Mouse (Mus musculus) liver, embryonic 16.5 days (tissue): ENCODE measurements around the gene Mrpl22. TPM values are rescaled to one million over a fixed set of nuclear protein-coding genes. Genes with fewer than 3 reads are reported as not detected.
"Not testable (repeated sequence)": the region's sequence is repeated elsewhere in the genome, so short reads cannot be mapped to it uniquely, and the experiment has no call there.

Experiments used
- ATAC-seq: fragments of 200-750 bp; cut with Nextera tagmentation; 2 replicates; pipeline ENCODE4 v1.8.0; 2017; ENCODE audit warnings: low read depth, mild to moderate bottlenecking, moderate number of reproducible peaks, moderate library complexity
- H3K27ac ChIP-seq: fragments of 300-500 bp; sonication (generic); 2 replicates; pipeline ENCODE4 v1.5.1; 2014; ENCODE audit warnings: mild to moderate bottlenecking, low read length
- H3K27me3 ChIP-seq: fragments of 300-500 bp; sonication (generic); 2 replicates; pipeline ENCODE4 v1.6.1; 2014; ENCODE audit warnings: low read depth, low read length, mixed read lengths; ENCODE audit not compliant: control insufficient read depth, insufficient read depth
- H3K36me3 ChIP-seq: fragments of 300-500 bp; sonication (generic); 2 replicates; pipeline ENCODE4 v1.6.1; 2014; ENCODE audit warnings: mild to moderate bottlenecking; ENCODE audit not compliant: control insufficient read depth, insufficient read depth
- H3K4me1 ChIP-seq: fragments of 300-500 bp; sonication (generic); 2 replicates; pipeline ENCODE4 v1.6.1; 2014; ENCODE audit warnings: low read depth, low read length, mixed read lengths; ENCODE audit not compliant: control insufficient read depth
- H3K4me2 ChIP-seq: fragments of 300-500 bp; sonication (generic); 2 replicates; pipeline ENCODE4 v1.6.1; 2014; ENCODE audit warnings: low read depth, low read length, mixed read lengths
- H3K4me3 ChIP-seq: fragments of 300-500 bp; sonication (generic); 2 replicates; pipeline ENCODE4 v1.5.1; 2014; ENCODE audit warnings: low read depth, mild to moderate bottlenecking, low read length
- H3K9ac ChIP-seq: fragments of 300-500 bp; sonication (generic); 2 replicates; pipeline ENCODE4 v1.6.1; 2014; ENCODE audit warnings: low read depth, low read length
- H3K9me3 ChIP-seq: fragments of 300-500 bp; sonication (generic); replicated peaks from 2 replicates; pipeline ENCODE4 v1.6.1; 2016; ENCODE audit warnings: low read length; ENCODE audit not compliant: control insufficient read depth
- WGBS: fragments of 180-500 bp; shearing (Covaris S2); extraction: QIAGEN DNeasy Blood & Tissue Kit; methylation state at CpG from one replicate; pipeline ENCODE4 v1.1.7; 2014; ENCODE audit not compliant: insufficient replicate concordance; 5-methylcytosine and 5-hydroxymethylcytosine counted together
- polyA plus RNA-seq: library from polyadenylated mRNA; unstranded; fragments of >200 nt; fragmentation: Nextera tagmentation; extraction: Ambion mirVana; gene quantifications from 2 replicates; pipeline ENCODE4 v1.2.1, GENCODE M21; 2015

The Mrpl22 gene
- polyA plus RNA-seq, 1 experiment from 2014 or later = 74.9 TPM

DNA sequence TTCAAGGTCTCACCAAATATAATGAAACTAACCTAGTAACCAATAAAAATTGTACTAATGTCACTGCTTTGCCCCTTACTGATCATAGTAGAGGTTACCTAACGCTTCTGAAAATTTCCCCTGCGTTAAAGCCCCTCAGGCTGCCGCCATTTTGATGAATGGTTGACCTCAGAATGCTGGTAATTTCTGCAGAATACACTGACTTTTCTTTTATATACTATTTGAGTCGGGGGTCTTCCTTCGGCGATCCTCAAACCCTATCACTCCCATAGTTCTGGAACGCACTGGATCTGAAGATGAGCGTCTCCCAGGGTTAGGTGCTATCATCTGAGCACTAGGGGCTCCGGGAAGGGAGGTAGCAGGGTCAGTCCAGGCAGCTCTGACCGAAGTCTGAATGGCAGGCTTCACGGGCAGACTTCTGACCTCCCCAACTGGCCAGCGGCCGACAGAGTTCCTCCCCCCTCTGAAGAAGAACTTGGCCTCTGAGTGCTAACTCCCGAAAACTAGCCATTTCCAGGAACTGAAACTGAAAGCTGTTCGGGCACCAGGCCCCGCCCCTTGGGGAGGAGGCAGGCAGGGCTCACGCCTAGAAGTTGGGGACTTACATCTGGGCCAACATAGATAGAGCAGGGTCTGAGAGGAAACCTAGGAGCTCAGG lies 43.1 kb downstream of the Mrpl22 start:
- Histone ChIP-seq H3K4me2 (peak overlapping the region; percentile 67), H3K36me3 (no peaks in the 10 kb centered on the region), H3K4me3 (peak overlapping the region; percentile 76), H3K27me3 (no peaks in the 10 kb centered on the region), H3K9me3 (no peaks in the 10 kb centered on the region), H3K4me1 (peaks cover 26% of the 10 kb centered on the region), H3K27ac (peak overlapping the region; percentile 87), H3K9ac (peak overlapping the region; percentile 79)
- WGBS = 16% methylated on average over 17 of the region's 17 CpGs
- ATAC-seq = peak; percentile 93

DNA sequence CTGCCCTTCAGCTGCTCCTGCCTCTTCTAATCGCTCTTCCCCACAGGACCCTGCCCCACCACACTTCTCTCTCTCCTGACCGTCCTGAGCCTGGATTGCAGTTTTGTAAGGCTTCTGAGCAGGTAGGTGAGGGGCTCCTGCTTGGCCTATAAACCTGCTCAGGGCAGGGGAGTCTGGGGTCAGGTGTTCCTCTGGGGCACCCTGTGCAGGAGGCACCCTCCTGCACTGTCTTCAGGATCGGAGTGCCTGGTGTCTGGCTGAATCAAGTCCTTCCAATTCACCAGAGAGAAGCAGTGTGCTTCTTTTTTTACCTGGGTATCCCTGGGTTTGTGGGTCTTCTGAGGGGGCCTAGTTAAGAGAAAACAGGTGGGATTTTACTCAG lies 43.6 kb downstream of the Mrpl22 start:
- not testable (repeated sequence) for ATAC-seq, H3K9me3 ChIP-seq, H3K27me3 ChIP-seq, H3K36me3 ChIP-seq
- Histone ChIP-seq H3K4me1 (peaks cover 26% of the 10 kb centered on the region), H3K27ac (peak overlapping the region; percentile 40; the same call in 1 of the 2 replicates), H3K4me3 (peak overlapping the region; percentile 76), H3K9ac (peak overlapping the region; percentile 43; the same call in 1 of the 2 replicates), H3K4me2 (peak overlapping the region; percentile 67)
- 4% methylated on average over 2 of the region's 3 CpGs for WGBS

DNA sequence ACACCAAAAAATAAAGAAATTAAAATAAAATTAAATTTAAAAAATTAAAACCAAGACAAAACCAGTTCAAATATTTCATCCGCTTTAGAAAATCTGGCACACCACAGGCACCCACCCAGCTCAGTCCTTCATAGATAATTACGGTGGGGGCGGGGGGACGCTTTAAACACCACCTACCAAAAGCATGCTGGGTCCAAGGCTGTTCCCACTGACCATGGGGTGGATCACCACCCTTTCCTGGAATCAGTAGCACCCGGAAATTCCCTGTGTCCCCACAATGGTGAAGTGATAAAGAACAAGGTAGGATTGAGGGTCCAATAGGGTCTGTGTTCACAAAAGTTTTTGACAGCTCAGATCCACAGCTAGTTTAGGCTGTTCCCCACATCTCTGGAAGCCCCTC lies 44.4 kb downstream of the Mrpl22 start:
- peaks cover 25% of the 10 kb centered on the region for H3K4me1 ChIP-seq
- ATAC-seq = no peak
- H3K9me3 ChIP-seq = no peaks in the 10 kb centered on the region
- H3K4me2 ChIP-seq = peak overlapping the region; percentile 67
- H3K27me3 ChIP-seq = no peaks in the 10 kb centered on the region
- peak overlapping the region; percentile 33; the same call in 1 of the 2 replicates for H3K4me3 ChIP-seq
- peak overlapping the region; percentile 8; the same call in 1 of the 2 replicates for H3K9ac ChIP-seq
- WGBS = 63% methylated on average over 5 of the region's 5 CpGs
- no peaks in the 10 kb centered on the region for H3K36me3 ChIP-seq
- H3K27ac ChIP-seq = no peak overlapping the region

DNA sequence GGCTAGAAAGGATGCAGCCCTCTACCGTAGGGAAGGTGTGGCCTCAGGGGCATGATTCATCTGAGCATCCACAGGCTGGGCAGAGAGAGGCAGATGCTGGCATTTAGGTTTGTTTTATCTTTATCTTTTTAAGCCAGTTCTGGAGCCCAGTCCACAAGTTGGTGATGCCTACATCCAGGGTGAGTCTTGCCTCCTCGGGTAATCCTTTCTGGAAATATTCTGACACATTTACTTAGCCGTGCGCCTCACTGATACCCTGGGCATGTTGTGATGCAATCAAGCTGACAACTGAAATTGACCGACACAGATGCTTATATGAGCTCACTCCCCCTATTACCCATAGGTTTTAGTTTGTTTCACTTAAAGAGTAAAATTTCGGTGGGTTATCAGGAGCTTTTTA lies 45.4 kb downstream of the Mrpl22 start:
- peaks cover 15% of the 10 kb centered on the region for H3K4me1 ChIP-seq
- H3K36me3 ChIP-seq = no peaks in the 10 kb centered on the region
- 66% methylated on average over 6 of the region's 6 CpGs for WGBS
- H3K9me3 ChIP-seq = no peaks in the 10 kb centered on the region
- no peak overlapping the region for H3K4me2 ChIP-seq
- no peak for ATAC-seq
- H3K4me3 ChIP-seq = no peak overlapping the region
- H3K27ac ChIP-seq = no peak overlapping the region
- H3K27me3 ChIP-seq = no peaks in the 10 kb centered on the region
- no peak overlapping the region for H3K9ac ChIP-seq

DNA sequence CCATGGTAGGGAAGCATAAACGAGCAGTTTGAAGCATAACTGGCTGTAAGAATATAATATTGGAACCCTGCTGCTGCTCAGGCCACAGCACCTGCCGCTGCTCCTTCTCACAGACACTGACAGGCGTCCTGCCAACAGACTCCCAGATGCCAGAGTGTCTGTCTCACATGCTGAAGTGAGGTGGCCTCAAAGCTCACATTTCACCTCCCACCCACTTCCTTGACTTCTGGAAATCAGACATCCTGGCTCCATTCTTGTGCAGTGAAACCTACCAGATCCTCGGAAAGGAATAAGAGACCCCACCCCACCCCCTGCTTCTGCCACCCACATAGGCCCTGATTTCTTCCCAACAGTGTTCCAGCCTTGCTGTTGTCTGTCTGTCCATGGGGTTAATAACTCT lies 52.3 kb downstream of the Mrpl22 start:
- ATAC-seq = no peak
- Histone ChIP-seq H3K4me1 (peaks cover 12% of the 10 kb centered on the region), H3K4me2 (no peak overlapping the region), H3K27ac (no peak overlapping the region), H3K36me3 (no peaks in the 10 kb centered on the region), H3K4me3 (no peak overlapping the region), H3K27me3 (no peaks in the 10 kb centered on the region), H3K9me3 (no peaks in the 10 kb centered on the region), H3K9ac (no peak overlapping the region)
- 29% methylated on average over 4 of the region's 4 CpGs for WGBS

DNA sequence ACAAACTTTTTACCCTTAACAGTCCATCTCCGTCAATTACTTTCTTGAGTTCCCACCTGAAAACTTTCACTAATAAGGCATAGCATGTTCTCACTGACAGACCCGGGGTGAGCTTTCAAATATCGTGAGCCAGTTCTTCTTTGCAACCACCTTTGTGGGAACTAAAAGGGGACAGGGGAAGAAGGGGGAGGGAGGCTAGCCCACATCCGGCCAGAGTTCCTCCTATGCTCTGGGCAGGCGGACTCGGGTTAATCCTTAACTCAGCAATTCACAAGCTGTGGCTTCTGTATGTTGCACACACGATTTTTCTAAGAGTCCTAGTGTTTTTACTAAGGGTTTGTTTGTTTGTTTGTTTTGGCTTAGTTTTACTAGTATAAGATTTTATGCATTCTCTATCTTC lies 52.9 kb downstream of the Mrpl22 start:
- Histone ChIP-seq H3K4me3 (no peak overlapping the region), H3K9me3 (no peaks in the 10 kb centered on the region), H3K9ac (no peak overlapping the region), H3K27me3 (no peaks in the 10 kb centered on the region), H3K27ac (0 out of 2 replicates have a peak overlapping the region, but pooled peaks have one; percentile 4), H3K36me3 (no peaks in the 10 kb centered on the region), H3K4me2 (peak overlapping the region; percentile 14; the same call in 1 of the 2 replicates), H3K4me1 (peaks cover 9% of the 10 kb centered on the region)
- ATAC-seq = peak; percentile 69; the same call in 1 of the 2 replicates
- 15% methylated on average over 7 of the region's 7 CpGs for WGBS

DNA sequence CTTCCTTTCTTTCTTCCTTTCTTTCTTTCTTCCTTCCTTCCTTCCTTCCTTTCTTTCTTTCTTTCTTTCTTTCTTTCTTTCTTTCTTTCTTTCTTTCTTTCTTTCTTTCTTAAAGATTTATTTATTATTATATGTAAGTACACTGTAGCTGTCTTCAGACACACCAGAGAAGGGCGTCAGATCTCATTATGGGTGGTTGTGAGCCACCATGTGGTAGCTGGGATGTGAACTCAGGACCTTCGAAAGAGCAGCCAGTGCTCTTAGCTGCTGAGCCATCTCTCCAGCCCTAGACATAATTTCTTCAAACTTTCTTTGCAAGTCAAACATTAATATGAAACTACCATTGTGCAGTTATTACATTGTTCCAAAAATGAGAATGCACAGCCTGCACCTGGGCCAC lies 53.4 kb downstream of the Mrpl22 start:
- H3K4me1 ChIP-seq, H3K27ac ChIP-seq, H3K9me3 ChIP-seq, H3K27me3 ChIP-seq, H3K36me3 ChIP-seq, ATAC-seq, H3K4me2 ChIP-seq, H3K4me3 ChIP-seq, H3K9ac ChIP-seq: not testable (repeated sequence)
- WGBS = 39% methylated on average over 2 of the region's 2 CpGs

DNA sequence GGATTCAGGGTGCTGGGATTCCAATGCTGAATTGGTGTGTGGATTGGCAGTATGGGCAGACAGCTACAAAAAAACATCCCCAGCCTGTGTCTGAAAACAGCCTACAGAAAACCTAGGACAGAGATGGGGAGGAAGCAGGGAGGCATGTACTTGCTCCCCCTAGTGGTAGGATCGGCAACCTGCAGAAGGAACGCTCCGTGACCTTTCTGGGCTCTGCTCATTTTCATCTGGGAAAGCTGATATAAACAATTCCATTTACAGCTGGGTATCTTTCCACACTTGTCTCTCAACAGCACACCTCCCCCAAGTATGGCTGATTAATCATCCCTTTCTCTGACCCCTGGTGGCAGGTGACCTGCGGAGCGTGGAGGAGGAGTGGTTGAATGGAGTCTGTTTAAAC lies 54.2 kb downstream of the Mrpl22 start:
- peak; percentile 59 for ATAC-seq
- no peaks in the 10 kb centered on the region for H3K36me3 ChIP-seq
- peaks cover 9% of the 10 kb centered on the region for H3K4me1 ChIP-seq
- no peak overlapping the region for H3K4me3 ChIP-seq
- H3K4me2 ChIP-seq = peak overlapping the region; percentile 39; the same call in 1 of the 2 replicates
- H3K27me3 ChIP-seq = no peaks in the 10 kb centered on the region
- no peaks in the 10 kb centered on the region for H3K9me3 ChIP-seq
- H3K27ac ChIP-seq = no peak overlapping the region
- no peak overlapping the region for H3K9ac ChIP-seq
- 11% methylated on average over 5 of the region's 5 CpGs for WGBS

DNA sequence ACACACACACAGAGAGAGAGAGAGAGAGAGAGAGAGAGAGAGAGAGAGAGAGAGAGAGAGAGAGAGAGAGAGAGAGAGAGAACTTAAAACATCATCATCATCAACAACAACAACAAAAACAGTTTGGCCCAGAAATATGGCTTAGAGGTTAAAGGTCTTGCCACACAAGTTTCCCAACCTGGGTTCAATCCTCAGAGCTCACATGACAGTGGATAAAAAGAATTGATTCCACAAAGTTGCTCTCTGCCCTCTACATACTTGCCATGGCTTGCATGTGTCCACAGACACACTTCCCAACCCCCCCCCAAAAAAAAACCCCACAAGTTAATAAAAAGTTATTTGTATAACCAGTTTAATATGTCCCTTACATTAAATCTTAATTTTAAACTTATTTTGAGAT lies 55.0 kb downstream of the Mrpl22 start:
- Histone ChIP-seq H3K9ac (no peak overlapping the region), H3K4me1 (peaks cover 9% of the 10 kb centered on the region), H3K4me2 (no peak overlapping the region), H3K27ac (no peak overlapping the region), H3K9me3 (no peaks in the 10 kb centered on the region), H3K4me3 (no peak overlapping the region), H3K36me3 (no peaks in the 10 kb centered on the region), H3K27me3 (no peaks in the 10 kb centered on the region)
- ATAC-seq = no peak
